In the genomic region with DNA sequence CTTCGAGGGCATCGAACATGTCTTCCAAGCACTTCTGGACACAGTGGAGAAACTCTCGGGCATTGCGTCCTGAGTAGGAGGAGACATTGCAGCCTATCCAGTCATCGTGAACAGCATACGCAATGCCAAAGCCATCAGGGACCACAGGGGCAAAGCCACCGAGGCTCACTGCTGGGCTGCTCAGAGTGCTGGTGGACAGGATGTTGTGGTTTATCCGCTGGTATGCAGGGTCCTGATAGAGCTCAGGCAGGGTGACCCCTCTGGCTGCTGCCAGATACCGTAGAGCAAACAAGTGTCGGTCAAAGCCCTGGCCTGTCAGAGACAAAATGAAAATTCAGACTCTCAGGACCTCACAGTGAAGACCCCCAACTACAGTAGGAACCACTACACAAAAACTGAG, we compare ENCODE assay signal across 25 mouse cellular contexts. TPM values are rescaled to one million over a fixed set of nuclear protein-coding genes. Genes with fewer than 3 reads are reported as not detected.
DNase-seq lines count a peak whose midpoint lies in the region; ATAC-seq and TF ChIP-seq lines count a peak whose summit lies in the region.
"Had no signal": no experiment of that assay in that cellular context is flagged by ENCODE, and none has a peak within 500 bp of the region (broad histone marks: within the 10 kb centered on the region; RNA-seq: fewer than 3 reads in every experiment).

No protein-coding gene starts in this region.

- DNase-seq in layer of hippocampus, postnatal 25 days (ENCODE audit: extremely low spot score in 1 of 2, low spot score in 1 of 2), result no peak
- no peak for DNase-seq in left cerebral cortex, adult 2 months (ENCODE audit: extremely low spot score in 1 of 2, low spot score in 2 of 2)
- DNase-seq: adrenal gland, adult 2 months; adrenal gland, postnatal 14 days; cerebellum, adult 11 months; cerebellum, adult 2 months; cerebellum, adult 9-11 months; cerebellum, postnatal 25 days; embryo, embryonic 11 days; gastrocnemius, postnatal 10 days; gastrocnemius, postnatal 36 days; heart, adult 2 months had no signal

- peaks cover 86% of the 10 kb centered on the region for H3K36me3 ChIP-seq in megakaryocyte, embryonic 14.5 days (replicated peaks; ENCODE audit: low read length)
- H3K36me3 ChIP-seq in liver, embryonic 12.5 days, result peaks cover 62% of the 10 kb centered on the region
- H3K36me3 ChIP-seq in liver, embryonic 16.5 days (ENCODE audit: control insufficient read depth, insufficient read depth), result peaks cover 25% of the 10 kb centered on the region
- H3K36me3 ChIP-seq: forebrain, embryonic 15.5 days had no signal

- ATAC-seq in megakaryocyte, adult 5-6 weeks (ENCODE audit: poor library complexity, severe bottlenecking), result no peak
- ATAC-seq in liver, embryonic 12.5 days, result peak; percentile 61
- ATAC-seq in liver, embryonic 16.5 days (ENCODE audit: low read depth), result peak; percentile 8; the same call in 1 of the 2 replicates
- ATAC-seq: CD4-positive, CD25-positive, alpha-beta regulatory T cell, adult 4 months; forebrain, embryonic 15.5 days had no signal

- H3K4me1 ChIP-seq in megakaryocyte, embryonic 14.5 days, result peaks cover 88% of the 10 kb centered on the region
- H3K4me1 ChIP-seq in liver, embryonic 12.5 days, result peaks cover 31% of the 10 kb centered on the region
- H3K4me1 ChIP-seq in liver, embryonic 16.5 days (ENCODE audit: control insufficient read depth, low read depth, low read length), result no peaks in the 10 kb centered on the region; the same call in 1 of the 2 replicates
- H3K4me1 ChIP-seq: embryonic facial prominence, embryonic 10.5 days; embryonic facial prominence, embryonic 13.5 days; forebrain, embryonic 12.5 days; forebrain, embryonic 15.5 days; hindbrain, embryonic 12.5 days; hindbrain, embryonic 15.5 days had no signal

- H3K4me3 ChIP-seq in megakaryocyte, embryonic 14.5 days (replicated peaks), result peak overlapping the region; percentile 83
- H3K4me3 ChIP-seq in liver, embryonic 12.5 days, result no peak overlapping the region
- H3K4me3 ChIP-seq in liver, embryonic 16.5 days (ENCODE audit: low read depth, low read length), result no peak overlapping the region
- H3K4me3 ChIP-seq in left cerebral cortex, adult 2 months, result no peak overlapping the region
- H3K4me3 ChIP-seq: embryonic facial prominence, embryonic 10.5 days; embryonic facial prominence, embryonic 13.5 days; erythroblast, embryonic 14.5 days; forebrain, embryonic 12.5 days; forebrain, embryonic 15.5 days; heart, adult 2 months; heart, embryonic 10.5 days; hindbrain, embryonic 12.5 days; hindbrain, embryonic 15.5 days had no signal

- intact Hi-C loops in left cerebral cortex, adult 2 months (cut with DNase I), result no loop called here

- WGBS in liver, embryonic 12.5 days (ENCODE audit: insufficient replicate concordance), result 27% methylated on average over 10 of the region's 10 CpGs
- WGBS in liver, embryonic 16.5 days (ENCODE audit: insufficient replicate concordance), result 26% methylated on average over 10 of the region's 10 CpGs

- no peaks in the 10 kb centered on the region for H3K9me3 ChIP-seq in megakaryocyte, embryonic 14.5 days
- no peaks in the 10 kb centered on the region for H3K9me3 ChIP-seq in liver, embryonic 12.5 days (replicated peaks)
- no peaks in the 10 kb centered on the region for H3K9me3 ChIP-seq in liver, embryonic 16.5 days (replicated peaks; ENCODE audit: control insufficient read depth, low read length)
- H3K9me3 ChIP-seq: embryonic facial prominence, embryonic 10.5 days; embryonic facial prominence, embryonic 13.5 days; forebrain, embryonic 12.5 days; forebrain, embryonic 15.5 days; heart, embryonic 10.5 days; hindbrain, embryonic 12.5 days; hindbrain, embryonic 15.5 days had no signal

- peak overlapping the region; percentile 17 for H3K27ac ChIP-seq in liver, embryonic 12.5 days
- H3K27ac ChIP-seq in liver, embryonic 16.5 days (ENCODE audit: low read length), result no peak overlapping the region
- no peak overlapping the region for H3K27ac ChIP-seq in left cerebral cortex, adult 2 months
- H3K27ac ChIP-seq: embryonic facial prominence, embryonic 10.5 days; embryonic facial prominence, embryonic 13.5 days; forebrain, embryonic 12.5 days; forebrain, embryonic 15.5 days; heart, adult 2 months; heart, embryonic 10.5 days; hindbrain, embryonic 12.5 days; hindbrain, embryonic 15.5 days had no signal

- H3K9ac ChIP-seq in liver, embryonic 12.5 days, result no peak overlapping the region
- no peak overlapping the region for H3K9ac ChIP-seq in liver, embryonic 16.5 days (ENCODE audit: low read depth, low read length)
- H3K9ac ChIP-seq: embryonic facial prominence, embryonic 13.5 days; forebrain, embryonic 12.5 days; forebrain, embryonic 15.5 days; hindbrain, embryonic 12.5 days; hindbrain, embryonic 15.5 days had no signal

- no peaks in the 10 kb centered on the region for H3K27me3 ChIP-seq in megakaryocyte, embryonic 14.5 days (replicated peaks)
- H3K27me3 ChIP-seq in liver, embryonic 12.5 days (replicated peaks), result no peaks in the 10 kb centered on the region
- H3K27me3 ChIP-seq in liver, embryonic 16.5 days (ENCODE audit: control insufficient read depth, insufficient read depth, low read depth, low read length), result no peaks in the 10 kb centered on the region
- H3K27me3 ChIP-seq: embryonic facial prominence, embryonic 13.5 days; forebrain, embryonic 12.5 days; forebrain, embryonic 15.5 days; hindbrain, embryonic 12.5 days; hindbrain, embryonic 15.5 days had no signal

- TF ChIP-seq CTCF in left cerebral cortex, adult 2 months (IDR thresholded peaks at IDR 0.05), result no peak

- H3K4me2 ChIP-seq in liver, embryonic 12.5 days, result 0 out of 2 replicates have a peak overlapping the region, but pooled peaks have one; percentile 6
- no peak overlapping the region for H3K4me2 ChIP-seq in liver, embryonic 16.5 days (ENCODE audit: low read depth, low read length)
- H3K4me2 ChIP-seq: embryonic facial prominence, embryonic 13.5 days; forebrain, embryonic 12.5 days; forebrain, embryonic 15.5 days; hindbrain, embryonic 12.5 days; hindbrain, embryonic 15.5 days had no signal

RNA-seq across cellular contexts. Expression of gene 0610037L13Rik, which starts 14.6 kb away (rescaled TPM):
- 1.9 and 5.6 TPM in 2 replicates for polyA plus RNA-seq in megakaryocyte, embryonic 14.5 days (2012; ENCODE audit: insufficient read depth, low replicate concordance)
- total RNA-seq in megakaryocyte, adult 5-6 weeks (2015), result 34.7 and 36.0 TPM in 2 replicates
- total RNA-seq in megakaryocyte, adult 5-6 weeks (2017), result 33.6 and 34.7 TPM in 2 replicates
- 54.1 and 59.0 TPM in 2 replicates for polyA plus RNA-seq in liver, embryonic 12.5 days (2016; fragmentation: Nextera tagmentation; extraction: Ambion mirVana)
- 30.7 TPM in 2 replicates for polyA plus RNA-seq in liver, embryonic 16.5 days (2015; fragmentation: Nextera tagmentation; extraction: Ambion mirVana)
- 10 to 100 TPM; 64.8 to 71.3 TPM for total RNA-seq in layer of hippocampus, postnatal 25 days (2021)
- 10 to 100 TPM; 56.6 to 62.9 TPM for total RNA-seq in left cerebral cortex, adult 2 months (2021)

RNA-seq across cellular contexts. Expression of gene Cpt2, which starts 19.2 kb away (rescaled TPM):
- 74.4 and 828 TPM in 2 replicates for polyA plus RNA-seq in megakaryocyte, embryonic 14.5 days (2012; ENCODE audit: insufficient read depth, low replicate concordance)
- total RNA-seq in megakaryocyte, adult 5-6 weeks (2015), result 19.3 and 24.5 TPM in 2 replicates
- 16.7 and 26.7 TPM in 2 replicates for total RNA-seq in megakaryocyte, adult 5-6 weeks (2017)
- polyA plus RNA-seq in liver, embryonic 12.5 days (2016; fragmentation: Nextera tagmentation; extraction: Ambion mirVana), result 40.1 and 42.7 TPM in 2 replicates
- 45.5 and 48.4 TPM in 2 replicates for polyA plus RNA-seq in liver, embryonic 16.5 days (2015; fragmentation: Nextera tagmentation; extraction: Ambion mirVana)
- 1 to 10 TPM; 6.7 to 7.3 TPM for total RNA-seq in layer of hippocampus, postnatal 25 days (2021)
- total RNA-seq in left cerebral cortex, adult 2 months (2021), result 1 to 10 TPM; 4.3 to 7.6 TPM

RNA-seq across cellular contexts. Expression of gene Magoh, which starts 24.7 kb away (rescaled TPM):
- 3.4 TPM in 1 of 2 replicates, not detected in the other for polyA plus RNA-seq in megakaryocyte, embryonic 14.5 days (2012; ENCODE audit: insufficient read depth, low replicate concordance)
- 131 and 134 TPM in 2 replicates for total RNA-seq in megakaryocyte, adult 5-6 weeks (2015)
- total RNA-seq in megakaryocyte, adult 5-6 weeks (2017), result 208 and 218 TPM in 2 replicates
- polyA plus RNA-seq in liver, embryonic 12.5 days (2016; fragmentation: Nextera tagmentation; extraction: Ambion mirVana), result 140 and 151 TPM in 2 replicates
- 58.5 and 76.7 TPM in 2 replicates for polyA plus RNA-seq in liver, embryonic 16.5 days (2015; fragmentation: Nextera tagmentation; extraction: Ambion mirVana)
- total RNA-seq in layer of hippocampus, postnatal 25 days (2021), result 10 to 100 TPM; 37.6 to 41.9 TPM
- total RNA-seq in left cerebral cortex, adult 2 months (2021), result 10 to 100 TPM; 33.9 to 41.7 TPM
